Mouse (Mus musculus): ENCODE results near the gene Fto.

DNA sequence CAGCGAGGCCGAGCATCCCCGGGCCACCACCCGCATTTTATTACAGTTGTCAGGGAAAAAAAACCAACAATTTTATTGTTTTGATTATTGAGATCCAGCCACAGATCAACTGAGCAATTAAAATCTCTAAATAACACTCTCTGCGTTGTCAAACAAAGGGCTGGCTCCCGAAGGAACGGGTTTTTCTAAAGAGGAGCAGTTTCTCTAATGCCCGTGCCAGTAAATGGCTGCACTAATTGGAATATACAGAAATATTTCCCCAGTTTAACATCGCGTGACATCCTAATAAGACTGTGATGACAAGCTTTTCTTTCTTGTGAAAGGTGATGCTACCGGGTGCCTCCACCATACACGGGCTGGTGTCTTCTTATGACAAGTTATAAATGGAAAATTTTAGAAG is 324.9 kb downstream of the Fto start:
- TF ChIP-seq CTCF (conservative IDR thresholded peaks at IDR 0.05; ENCODE audit: insufficient read depth, insufficient read length, low read depth, low read length), result no peak
- no peak for TF ChIP-seq POLR2A (IDR thresholded peaks at IDR 0.05; ENCODE audit: low read depth, low read length)
